Mouse (Mus musculus) limb, embryonic 12.5 days (tissue): Measurements from ENCODE around the gene Dgkq. TPM values are rescaled to one million over a fixed set of nuclear protein-coding genes. Genes with fewer than 3 reads are reported as not detected.

Source experiments
- polyA plus RNA-seq: library from polyadenylated mRNA; unstranded; fragments of >200 nt; fragmentation: Nextera tagmentation; extraction: Ambion mirVana; gene quantifications from 2 replicates; pipeline ENCODE4 v1.2.1, GENCODE M21; 2016

The Dgkq gene
- polyA plus RNA-seq, 1 experiment from 2014 or later = 17.6 TPM

Other genes starting within 250 kb of the Dgkq start
- 475 and 510 TPM in 2 replicates for gene Atp5k, start 235.2 kb downstream of the Dgkq start, polyA plus RNA-seq
- gene Mfsd7a, start 220.8 kb downstream of the Dgkq start, polyA plus RNA-seq = 0.19 and 0.35 TPM in 2 replicates
- 30.5 and 32.1 TPM in 2 replicates for gene Pcgf3, start 208.4 kb downstream of the Dgkq start, polyA plus RNA-seq
- 0.33 and 0.46 TPM in 2 replicates for gene Cplx1, start 119.6 kb downstream of the Dgkq start, polyA plus RNA-seq
- gene Gak, start 39.9 kb downstream of the Dgkq start, polyA plus RNA-seq = 48.1 and 57.8 TPM in 2 replicates
- 17.8 and 21.8 TPM in 2 replicates for gene Tmem175, start 39.9 kb downstream of the Dgkq start, polyA plus RNA-seq
- gene Idua, start 9.3 kb downstream of the Dgkq start, polyA plus RNA-seq = 13.1 and 13.6 TPM in 2 replicates
- gene Slc26a1, start 5.9 kb upstream of the Dgkq start, polyA plus RNA-seq = 1.1 and 1.7 TPM in 2 replicates
- gene Fgfrl1, start 22.7 kb upstream of the Dgkq start, polyA plus RNA-seq = 55.2 and 61.3 TPM in 2 replicates
- 0.33 and 1.7 TPM in 2 replicates for gene Rnf212, start 105.3 kb upstream of the Dgkq start, polyA plus RNA-seq
- not detected in 2 replicates for gene Tmed11, start 125.7 kb upstream of the Dgkq start, polyA plus RNA-seq
- gene Vmn2r8, start 139.2 kb upstream of the Dgkq start, polyA plus RNA-seq = not detected in 2 replicates
- not detected in 2 replicates for gene Vmn2r9, start 182.9 kb upstream of the Dgkq start, polyA plus RNA-seq